Mouse (Mus musculus) CH12.LX (cell line): ENCODE results near the gene Prelid1.
A peak's percentile ranks its signal among the peaks of the same experiment; 100 is the strongest.

Experiments used
- CTCF ChIP-seq, 2 experiments: IDR thresholded peaks in 1 of 2; conservative IDR thresholded peaks in 1 of 2; 2 replicates each; pipeline ENCODE4 v1.5.1; 2011 to 2012; ENCODE audit warnings: low read depth in 2 of 2, low read length in 2 of 2, improper control_type of control experiment in 1 of 2, inconsistent platforms in 1 of 2, mild to moderate bottlenecking in 1 of 2, moderate library complexity in 1 of 2
- JUND ChIP-seq: conservative IDR thresholded peaks from 2 replicates; pipeline ENCODE4 v1.6.1; 2011; ENCODE audit warnings: low read depth, low read length, improper control_type of control experiment
- NRF1 ChIP-seq: IDR thresholded peaks from 2 replicates; pipeline ENCODE4 v1.6.1; 2014; ENCODE audit warnings: low read depth, mild to moderate bottlenecking, inconsistent platforms, low read length, improper control_type of control experiment, moderate library complexity
- POLR2A ChIP-seq: IDR thresholded peaks from 2 replicates; pipeline ENCODE4 v1.6.1; 2011; ENCODE audit warnings: low read depth, mild to moderate bottlenecking, improper control_type of control experiment, low read length
- ZNF384 ChIP-seq: IDR thresholded peaks from 2 replicates; pipeline ENCODE4 v1.6.1; 2012; ENCODE audit warnings: low read depth, low read length, improper control_type of control experiment, inconsistent platforms

- TF ChIP-seq POLR2A (no peak), CTCF (conservative IDR thresholded peaks at IDR 0.05 in 1 of 2, IDR thresholded peaks at IDR 0.05 in 1 of 2; ENCODE audit: low read depth in 2 of 2, low read length in 2 of 2) (peak; percentile 88 to 89), ZNF384 (no peak), JUND (peak; percentile 64), NRF1 (peak; percentile 77)
These were observed 7.3 kb downstream of the Prelid1 start for GRCm38 (mm10) chr13:55327633-55328032.
